Mouse (Mus musculus) forebrain, embryonic 11.5 days (tissue): ENCODE results near the gene Rimbp2. TPM values are rescaled to one million over a fixed set of nuclear protein-coding genes. Genes with fewer than 3 reads are reported as not detected.
"Not testable (repeated sequence)": the region's sequence is repeated elsewhere in the genome, so short reads cannot be mapped to it uniquely, and the experiment has no call there.

Source experiments
- ATAC-seq: fragments of 200-750 bp; cut with Nextera tagmentation; replicated peaks from 2 replicates; pipeline ENCODE4 v1.8.0; 2017; ENCODE audit warnings: moderate TSS enrichment; ENCODE audit not compliant: low FRiP score
- DNase-seq: peaks from one replicate; pipeline ENCODE4 v3.0.0-alpha.2; 2017; ENCODE audit warnings: low spot score
- H3K27ac ChIP-seq: fragments of 300-500 bp; sonication (generic); 2 replicates; pipeline ENCODE4 v1.5.1; 2014; ENCODE audit warnings: low read depth, low read length
- H3K27me3 ChIP-seq: fragments of 300-500 bp; sonication (generic); 2 replicates; pipeline ENCODE4 v1.6.1; 2014; ENCODE audit warnings: mild to moderate bottlenecking, low read length, mixed read lengths; ENCODE audit not compliant: control insufficient read depth, insufficient read depth
- H3K36me3 ChIP-seq: fragments of 300-500 bp; sonication (generic); 2 replicates; pipeline ENCODE4 v1.6.1; 2014; ENCODE audit warnings: mild to moderate bottlenecking, low read length, moderate library complexity, mixed read lengths; ENCODE audit not compliant: control insufficient read depth, insufficient read depth
- H3K4me1 ChIP-seq: fragments of 300-500 bp; sonication (generic); replicated peaks from 2 replicates; pipeline ENCODE4 v1.6.1; 2014; ENCODE audit warnings: low read length, mixed read lengths; ENCODE audit not compliant: control insufficient read depth, insufficient read depth
- H3K4me2 ChIP-seq: fragments of 300-500 bp; sonication (generic); 2 replicates; pipeline ENCODE4 v1.6.1; 2014; ENCODE audit warnings: low read depth, mild to moderate bottlenecking, low read length, moderate library complexity, mixed read lengths; ENCODE audit not compliant: severe bottlenecking
- H3K4me3 ChIP-seq: fragments of 300-500 bp; sonication (generic); 2 replicates; pipeline ENCODE4 v1.5.1; 2014; ENCODE audit warnings: low read depth, low read length
- H3K9ac ChIP-seq: fragments of 300-500 bp; sonication (generic); 2 replicates; pipeline ENCODE4 v1.6.1; 2014; ENCODE audit warnings: low read length
- H3K9me3 ChIP-seq: fragments of 300-500 bp; sonication (generic); 2 replicates; pipeline ENCODE4 v1.6.1; 2016; ENCODE audit warnings: low read length, mixed read lengths; ENCODE audit not compliant: control insufficient read depth
- WGBS: fragments of 180-500 bp; shearing (Covaris S2); extraction: QIAGEN DNeasy Blood & Tissue Kit; methylation state at CpG from one replicate; pipeline ENCODE4 v1.1.7; 2014; 5-methylcytosine and 5-hydroxymethylcytosine counted together
- polyA plus RNA-seq: library from polyadenylated mRNA; unstranded; fragments of >200 nt; fragmentation: Nextera tagmentation; extraction: Ambion mirVana; gene quantifications from 2 replicates; pipeline ENCODE4 v1.2.1, GENCODE M21; 2014

Rimbp2 gene
- polyA plus RNA-seq, 1 experiment from 2014 or later, result 0.44 TPM

- H3K4me1 ChIP-seq, result 0 out of 2 replicates have a peak, but pooled peaks cover 1% of the 10 kb centered on the region
- no peak overlapping the region for H3K4me3 ChIP-seq
- DNase-seq (no peak), ATAC-seq (no peak)
- H3K9me3 ChIP-seq, result no peaks in the 10 kb centered on the region; the same call in 1 of the 2 replicates
- H3K4me2 ChIP-seq, result no peak overlapping the region
- H3K27me3 ChIP-seq, result no peaks in the 10 kb centered on the region
- H3K27ac ChIP-seq, result no peak overlapping the region
- no peaks in the 10 kb centered on the region for H3K36me3 ChIP-seq
- H3K9ac ChIP-seq, result no peak overlapping the region
- WGBS, result 100% methylated on average over 7 of the region's 7 CpGs
These were observed 25.7 kb upstream of the Rimbp2 start for GRCm38 (mm10) chr5:128978957-128979356.

GRCm38 (mm10) chr5:128977466-128977865, 24.2 kb upstream of the Rimbp2 start:
- not testable (repeated sequence) for H3K36me3 ChIP-seq, H3K9ac ChIP-seq, H3K4me2 ChIP-seq, ATAC-seq, H3K4me3 ChIP-seq, DNase-seq, H3K27ac ChIP-seq, H3K9me3 ChIP-seq, H3K27me3 ChIP-seq, H3K4me1 ChIP-seq
- 79% methylated on average over 1 of the region's 1 CpGs for WGBS

GRCm38 (mm10) chr5:128976266-128976665, 23.0 kb upstream of the Rimbp2 start:
- no peak overlapping the region for H3K9ac ChIP-seq
- peak; percentile 72 for DNase-seq
- WGBS, result 12% methylated on average over 4 of the region's 4 CpGs
- 0 out of 2 replicates have a peak, but pooled peaks cover 1% of the 10 kb centered on the region for H3K4me1 ChIP-seq
- H3K27me3 ChIP-seq, result no peaks in the 10 kb centered on the region
- H3K36me3 ChIP-seq, result no peaks in the 10 kb centered on the region
- no peak overlapping the region for H3K27ac ChIP-seq
- no peak overlapping the region for H3K4me2 ChIP-seq
- ATAC-seq, result peak; percentile 44; the same call in 1 of the 2 replicates
- H3K9me3 ChIP-seq, result no peaks in the 10 kb centered on the region; the same call in 1 of the 2 replicates
- no peak overlapping the region for H3K4me3 ChIP-seq

GRCm38 (mm10) chr5:128971298-128971697, 18.0 kb upstream of the Rimbp2 start:
- H3K27ac ChIP-seq, result no peak overlapping the region
- 26% methylated on average over 14 of the region's 14 CpGs for WGBS

GRCm38 (mm10) chr5:128970878-128971277, 17.6 kb upstream of the Rimbp2 start:
- 73% methylated on average over 10 of the region's 10 CpGs for WGBS
- Histone ChIP-seq H3K27me3 (no peaks in the 10 kb centered on the region), H3K4me2 (no peak overlapping the region), H3K4me3 (no peak overlapping the region), H3K9me3 (no peaks in the 10 kb centered on the region), H3K36me3 (no peaks in the 10 kb centered on the region), H3K27ac (no peak overlapping the region), H3K4me1 (0 out of 2 replicates have a peak, but pooled peaks cover 1% of the 10 kb centered on the region), H3K9ac (no peak overlapping the region)
- no peak for ATAC-seq
- DNase-seq, result no peak

More at GRCm38 (mm10) chr5:128971298-128971697, 18.0 kb upstream of the Rimbp2 start:
- H3K4me1 ChIP-seq, result 0 out of 2 replicates have a peak, but pooled peaks cover 1% of the 10 kb centered on the region
- no peak overlapping the region for H3K9ac ChIP-seq
- DNase-seq, result peak; percentile 86
- no peak overlapping the region for H3K4me3 ChIP-seq
- H3K9me3 ChIP-seq, result no peaks in the 10 kb centered on the region
- no peak overlapping the region for H3K4me2 ChIP-seq
- ATAC-seq, result no peak
- no peaks in the 10 kb centered on the region for H3K27me3 ChIP-seq
- no peaks in the 10 kb centered on the region for H3K36me3 ChIP-seq

GRCm38 (mm10) chr5:128964353-128964752, 11.1 kb upstream of the Rimbp2 start:
- H3K9me3 ChIP-seq, result peaks cover 10% of the 10 kb centered on the region; the same call in 1 of the 2 replicates
- no peak overlapping the region for H3K4me2 ChIP-seq
- no peaks in the 10 kb centered on the region for H3K4me1 ChIP-seq
- no peak for ATAC-seq
- H3K27ac ChIP-seq, result no peak overlapping the region
- H3K4me3 ChIP-seq, result no peak overlapping the region
- H3K27me3 ChIP-seq, result no peaks in the 10 kb centered on the region
- no peak for DNase-seq
- 44% methylated on average over 4 of the region's 4 CpGs for WGBS
- H3K9ac ChIP-seq, result no peak overlapping the region
- H3K36me3 ChIP-seq, result no peaks in the 10 kb centered on the region

GRCm38 (mm10) chr5:128958916-128959315, 5.6 kb upstream of the Rimbp2 start:
- peaks cover 10% of the 10 kb centered on the region; the same call in 1 of the 2 replicates for H3K9me3 ChIP-seq
- no peaks in the 10 kb centered on the region for H3K36me3 ChIP-seq
- no peak overlapping the region for H3K4me2 ChIP-seq
- H3K27ac ChIP-seq, result no peak overlapping the region
- H3K4me1 ChIP-seq, result no peaks in the 10 kb centered on the region
- no peak overlapping the region for H3K4me3 ChIP-seq
- no peak overlapping the region for H3K9ac ChIP-seq
- WGBS, result 83% methylated on average over 3 of the region's 3 CpGs
- ATAC-seq (no peak), DNase-seq (no peak)
- no peaks in the 10 kb centered on the region for H3K27me3 ChIP-seq

GRCm38 (mm10) chr5:128954371-128954770, 1.1 kb upstream of the Rimbp2 start:
- H3K36me3 ChIP-seq, H3K27me3 ChIP-seq, H3K27ac ChIP-seq, H3K4me1 ChIP-seq, H3K4me2 ChIP-seq, H3K4me3 ChIP-seq, DNase-seq, H3K9me3 ChIP-seq, ATAC-seq, H3K9ac ChIP-seq: not testable (repeated sequence)
- WGBS, result 87% methylated on average over 5 of the region's 5 CpGs
